9 mouse cellular contexts compared by ENCODE assay signal in the genomic region with DNA sequence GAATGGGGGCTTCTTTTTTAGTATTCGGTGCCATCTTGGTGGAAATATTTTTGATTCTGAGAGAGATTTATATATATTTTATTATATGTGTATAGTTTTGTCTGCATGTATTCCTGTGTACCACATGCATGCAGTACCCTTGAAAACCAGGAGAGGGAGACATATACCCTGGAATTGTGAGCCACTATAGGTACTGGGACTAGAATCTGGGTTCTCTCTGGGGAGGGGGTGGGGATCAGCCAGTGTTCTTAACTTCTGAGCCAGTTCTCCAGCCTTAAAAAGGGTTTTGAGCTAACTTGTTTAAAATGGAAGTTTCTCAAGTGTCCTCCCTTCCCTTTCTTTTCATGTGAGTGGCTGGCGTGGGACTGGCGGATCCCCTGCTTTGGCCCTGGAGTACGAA. TPM values are rescaled to one million over a fixed set of nuclear protein-coding genes. Genes with fewer than 3 reads are reported as not detected.
A peak's percentile ranks its signal among the peaks of the same experiment; 100 is the strongest.
DNase-seq lines count a peak whose midpoint lies in the region; ATAC-seq and TF ChIP-seq lines count a peak whose summit lies in the region.
"Had no signal": no experiment of that assay in that cellular context is flagged by ENCODE, and none has a peak within 500 bp of the region (broad histone marks: within the 10 kb centered on the region; RNA-seq: fewer than 3 reads in every experiment).

No protein-coding gene starts in this region.

- no peak for TF ChIP-seq EP300 in heart, adult 2 months (IDR thresholded peaks at IDR 0.05; ENCODE audit: insufficient read depth, low read depth, low read length)

- H3K9ac ChIP-seq in heart, adult 2 months (ENCODE audit: low read depth, low read length): no peak overlapping the region
- no peak overlapping the region for H3K9ac ChIP-seq in heart, embryonic 11.5 days (ENCODE audit: low read depth, low read length)
- no peak overlapping the region for H3K9ac ChIP-seq in stomach, embryonic 15.5 days
- H3K9ac ChIP-seq: limb, embryonic 15.5 days had no signal

- no peak for ATAC-seq in heart, embryonic 11.5 days (replicated peaks; ENCODE audit: insufficient number of reproducible peaks, low FRiP score, low TSS enrichment)
- peak; percentile 51 for ATAC-seq in CD4-positive, CD25-positive, alpha-beta regulatory T cell, adult 4 months
- no peak for ATAC-seq in stomach, embryonic 15.5 days (ENCODE audit: insufficient read depth, low FRiP score, low read depth)

- H3K36me3 ChIP-seq in heart, adult 2 months (ENCODE audit: control insufficient read depth, insufficient read depth, low read length): no peaks in the 10 kb centered on the region
- H3K36me3 ChIP-seq in heart, embryonic 11.5 days (ENCODE audit: control insufficient read depth, insufficient read depth, low read length): no peaks in the 10 kb centered on the region
- H3K36me3 ChIP-seq in stomach, embryonic 15.5 days: no peaks in the 10 kb centered on the region
- H3K36me3 ChIP-seq: limb, embryonic 15.5 days had no signal

- no peak overlapping the region for H3K27ac ChIP-seq in heart, adult 2 months
- H3K27ac ChIP-seq in heart, embryonic 11.5 days (ENCODE audit: low read depth, low read length): no peak overlapping the region
- 0 out of 2 replicates have a peak overlapping the region, but pooled peaks have one; percentile 33 for H3K27ac ChIP-seq in stomach, embryonic 15.5 days
- H3K27ac ChIP-seq: limb, embryonic 15.5 days had no signal

- no peaks in the 10 kb centered on the region for H3K9me3 ChIP-seq in heart, embryonic 11.5 days (replicated peaks; ENCODE audit: control insufficient read depth, low read length)
- H3K9me3 ChIP-seq in stomach, embryonic 15.5 days: no peaks in the 10 kb centered on the region
- H3K9me3 ChIP-seq: limb, embryonic 15.5 days had no signal

- DNase-seq in heart, adult 2 months: no peak
- DNase-seq in c-Kit-positive CD71-positive TER-119-positive erythroid progenitor cells, embryonic 14.5 days (ENCODE audit: low spot score): peak; percentile 63
- DNase-seq in forelimb bud, embryonic 11.5 days (ENCODE audit: low read depth, low spot score): peak; percentile 77
- peak; percentile 35 for DNase-seq in large intestine, adult 2 months (ENCODE audit: low read depth, low spot score)
- peak; percentile 79 for DNase-seq in lung, postnatal 10 days

- TF ChIP-seq CTCF in heart, adult 2 months (IDR thresholded peaks at IDR 0.05): peak; percentile 84

- WGBS in heart, adult 2 months: 69% methylated on average over 4 of the region's 4 CpGs
- 69% methylated on average over 4 of the region's 4 CpGs for WGBS in heart, embryonic 11.5 days (ENCODE audit: insufficient replicate concordance)
- WGBS in large intestine, adult 2 months: 77% methylated on average over 4 of the region's 4 CpGs
- 69% methylated on average over 4 of the region's 4 CpGs for WGBS in stomach, embryonic 15.5 days

- no peaks in the 10 kb centered on the region for H3K79me2 ChIP-seq in heart, adult 2 months (replicated peaks; ENCODE audit: control insufficient read depth, insufficient read depth, low read length)

- H3K27me3 ChIP-seq in heart, adult 2 months (ENCODE audit: control insufficient read depth, insufficient read depth, low read length): no peaks in the 10 kb centered on the region
- no peaks in the 10 kb centered on the region for H3K27me3 ChIP-seq in heart, embryonic 11.5 days (ENCODE audit: control insufficient read depth, insufficient read depth, low read length)
- H3K27me3 ChIP-seq in stomach, embryonic 15.5 days (replicated peaks): no peaks in the 10 kb centered on the region
- H3K27me3 ChIP-seq: limb, embryonic 15.5 days had no signal

- no peaks in the 10 kb centered on the region; the same call in 1 of the 2 replicates for H3K4me1 ChIP-seq in heart, adult 2 months (ENCODE audit: control insufficient read depth, insufficient read depth, low read length)
- H3K4me1 ChIP-seq in heart, embryonic 11.5 days (ENCODE audit: control insufficient read depth, insufficient read depth, low read length): no peaks in the 10 kb centered on the region
- no peaks in the 10 kb centered on the region for H3K4me1 ChIP-seq in stomach, embryonic 15.5 days
- H3K4me1 ChIP-seq: limb, embryonic 15.5 days had no signal

- intact Hi-C loops in heart, adult 2 months (cut with DNase I): loop anchor here (5.0 kb wide), 1 partner anchor 47 kb away; the partner anchor contains the start of gene Dctpp1

- TF ChIP-seq POLR2A in heart, adult 2 months (IDR thresholded peaks at IDR 0.05; ENCODE audit: insufficient read depth, low read depth, low read length): no peak

- no peak overlapping the region for H3K4me2 ChIP-seq in heart, embryonic 11.5 days
- H3K4me2 ChIP-seq in stomach, embryonic 15.5 days: no peak overlapping the region
- H3K4me2 ChIP-seq: limb, embryonic 15.5 days had no signal

- H3K4me3 ChIP-seq in heart, adult 2 months: no peak overlapping the region
- no peak overlapping the region for H3K4me3 ChIP-seq in heart, embryonic 11.5 days (ENCODE audit: low read depth, low read length)
- no peak overlapping the region for H3K4me3 ChIP-seq in stomach, embryonic 15.5 days (replicated peaks)
- H3K4me3 ChIP-seq: limb, embryonic 15.5 days had no signal

RNA-seq across cellular contexts. Expression of gene Itgal, which starts 12.8 kb away (rescaled TPM):
- 1 to 10 TPM; 1.7 to 2.3 TPM for total RNA-seq in heart, adult 2 months (2021)
- 3.0 and 5.0 TPM in 2 replicates for polyA plus RNA-seq in heart, adult 2 months (2012; rRNA removed)
- polyA plus RNA-seq in heart, embryonic 11.5 days (2014; fragmentation: Nextera tagmentation; extraction: Ambion mirVana): 0.46 and 0.68 TPM in 2 replicates
- polyA plus RNA-seq in CD4-positive, CD25-positive, alpha-beta regulatory T cell, adult 4 months (2017; shearing (Covaris generic)): 100 to 1,000 TPM; 169 to 297 TPM
- polyA plus RNA-seq in large intestine, adult 2 months (2012; rRNA removed): 9.9 and 13.0 TPM in 2 replicates
- polyA plus RNA-seq in stomach, embryonic 15.5 days (2015; fragmentation: Nextera tagmentation; extraction: Ambion mirVana): 2.7 TPM in 2 replicates

RNA-seq across cellular contexts. Expression of gene Sephs2, which starts 35.0 kb away (rescaled TPM):
- total RNA-seq in heart, adult 2 months (2021): 10 to 100 TPM; 27.2 to 32.9 TPM
- 14.8 and 22.5 TPM in 2 replicates for polyA plus RNA-seq in heart, adult 2 months (2012; rRNA removed)
- 80.8 and 87.8 TPM in 2 replicates for polyA plus RNA-seq in heart, embryonic 11.5 days (2014; fragmentation: Nextera tagmentation; extraction: Ambion mirVana)
- 10 to 100 TPM; 17.3 to 23.4 TPM for polyA plus RNA-seq in CD4-positive, CD25-positive, alpha-beta regulatory T cell, adult 4 months (2017; shearing (Covaris generic))
- 58.1 and 85.1 TPM in 2 replicates for polyA plus RNA-seq in large intestine, adult 2 months (2012; rRNA removed)
- 139 and 163 TPM in 2 replicates for polyA plus RNA-seq in stomach, embryonic 15.5 days (2015; fragmentation: Nextera tagmentation; extraction: Ambion mirVana)

RNA-seq across cellular contexts. Expression of gene Zfp768, which starts 36.5 kb away (rescaled TPM):
- total RNA-seq in heart, adult 2 months (2021): 10 to 100 TPM; 36.5 to 37.2 TPM
- polyA plus RNA-seq in heart, adult 2 months (2012; rRNA removed): 30.8 and 31.6 TPM in 2 replicates
- 4.7 and 6.0 TPM in 2 replicates for polyA plus RNA-seq in heart, embryonic 11.5 days (2014; fragmentation: Nextera tagmentation; extraction: Ambion mirVana)
- not detected for polyA plus RNA-seq in CD4-positive, CD25-positive, alpha-beta regulatory T cell, adult 4 months (2017; shearing (Covaris generic))
- polyA plus RNA-seq in large intestine, adult 2 months (2012; rRNA removed): 19.4 and 28.2 TPM in 2 replicates
- polyA plus RNA-seq in stomach, embryonic 15.5 days (2015; fragmentation: Nextera tagmentation; extraction: Ambion mirVana): 13.1 and 17.4 TPM in 2 replicates

RNA-seq across cellular contexts. Expression of gene Dctpp1, which starts 48.4 kb away (rescaled TPM):
- 10 to 100 TPM; 38.7 to 44.6 TPM for total RNA-seq in heart, adult 2 months (2021)
- 42.0 and 46.6 TPM in 2 replicates for polyA plus RNA-seq in heart, adult 2 months (2012; rRNA removed)
- 184 and 197 TPM in 2 replicates for polyA plus RNA-seq in heart, embryonic 11.5 days (2014; fragmentation: Nextera tagmentation; extraction: Ambion mirVana)
- 10 to 100 TPM; 39.7 to 50.1 TPM for polyA plus RNA-seq in CD4-positive, CD25-positive, alpha-beta regulatory T cell, adult 4 months (2017; shearing (Covaris generic))
- polyA plus RNA-seq in large intestine, adult 2 months (2012; rRNA removed): 79.9 and 80.9 TPM in 2 replicates
- 164 and 181 TPM in 2 replicates for polyA plus RNA-seq in stomach, embryonic 15.5 days (2015; fragmentation: Nextera tagmentation; extraction: Ambion mirVana)

Comparison
In these comparisons a context has a peak if more than half of its experiments do, and no peak if none do; other contexts are left out.
1. DNase-seq: peak in c-Kit-positive CD71-positive TER-119-positive erythroid progenitor cells, embryonic 14.5 days (single experiment), forelimb bud, embryonic 11.5 days (single experiment), large intestine, adult 2 months (single experiment) and lung, postnatal 10 days (single experiment); none in heart, adult 2 months (0 of 2).
2. RNA of gene Itgal, which starts 12.8 kb away (polyA plus RNA-seq): 169 to 297 TPM in CD4-positive, CD25-positive, alpha-beta regulatory T cell, adult 4 months; 9.9 to 13.0 TPM in large intestine, adult 2 months, 3.0 to 5.0 TPM in heart, adult 2 months, 2.7 TPM in stomach, embryonic 15.5 days and 0.46 to 0.68 TPM in heart, embryonic 11.5 days; every median in the first group is over 10 times any median in the second.